Mouse (Mus musculus) bone marrow, adult 2 months (tissue): ENCODE data around the gene Mat1a.

Experiments
- CTCF ChIP-seq: fragments of 200-500 bp; IDR thresholded peaks from 2 replicates; pipeline ENCODE4 v1.5.1; 2011; ENCODE audit warnings: low read length, control low read depth; ENCODE audit not compliant: control insufficient read depth, insufficient read depth
- POLR2A ChIP-seq: fragments of 200-500 bp; IDR thresholded peaks from 2 replicates; pipeline ENCODE4 v1.6.1; 2011; ENCODE audit warnings: low read depth, mild to moderate bottlenecking, control low read depth, low read length, borderline replicate concordance; ENCODE audit not compliant: control insufficient read depth

- TF ChIP-seq POLR2A (no peak), CTCF (no peak)
Observed at GRCm38 (mm10) chr14:41070343-41070742, 34.5 kb upstream of the Mat1a start.
